Mouse (Mus musculus): ENCODE results near the gene Shisa4. TPM values are rescaled to one million over a fixed set of nuclear protein-coding genes. Genes with fewer than 3 reads are reported as not detected.
"Not testable (repeated sequence)": the region's sequence is repeated elsewhere in the genome, so short reads cannot be mapped to it uniquely, and the experiment has no call there.

The Shisa4 gene
- 100 to 1,000 TPM; 128 to 167 (median 156) TPM for total RNA-seq (2022)

DNA sequence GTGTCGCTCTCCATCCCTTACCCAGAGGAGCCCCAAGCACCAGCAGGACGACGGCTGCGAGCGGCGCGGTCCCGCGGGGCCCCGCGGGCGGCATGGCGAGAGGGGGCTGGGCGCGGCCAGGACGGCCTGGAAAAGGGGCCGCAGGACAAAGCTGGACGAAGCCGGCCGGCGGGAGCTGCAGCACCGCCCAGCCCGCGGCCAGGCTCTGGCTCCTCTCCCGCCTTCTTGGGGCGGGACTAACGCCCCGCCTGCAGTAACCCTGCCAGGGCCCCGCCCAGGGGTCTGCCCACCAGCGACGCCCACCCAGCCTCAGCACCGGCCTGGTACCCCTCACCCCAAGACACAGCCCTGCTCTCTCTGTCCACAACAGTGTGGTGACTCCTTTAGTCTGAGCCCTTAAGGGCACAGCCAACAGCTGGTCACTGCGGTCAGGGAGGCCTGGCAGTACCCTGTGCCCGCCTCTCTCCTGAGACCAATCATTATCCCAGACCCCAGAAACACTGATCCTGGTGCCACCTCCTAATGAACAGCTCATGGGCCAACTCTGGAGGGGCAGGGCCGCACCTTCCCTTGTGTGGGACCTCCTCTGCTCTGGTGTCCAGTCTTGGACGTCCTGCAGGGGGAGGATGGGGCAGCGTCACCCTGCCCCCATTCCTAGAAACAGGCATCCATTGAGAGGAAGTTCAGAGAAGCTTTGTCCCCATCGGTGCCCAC is at the start of gene Shisa4:
Shisa4 (minus strand) TSS at position 370 of the 714 bp plus-strand sequence.
- DNase-seq (ENCODE audit: low spot score in 2 of 2), result peak; percentile 62 to 66

- no peak for DNase-seq (ENCODE audit: low spot score in 2 of 2)
Measured at GRCm38 (mm10) chr1:135422772-135423171, 47.7 kb upstream of the Shisa4 start.

DNA sequence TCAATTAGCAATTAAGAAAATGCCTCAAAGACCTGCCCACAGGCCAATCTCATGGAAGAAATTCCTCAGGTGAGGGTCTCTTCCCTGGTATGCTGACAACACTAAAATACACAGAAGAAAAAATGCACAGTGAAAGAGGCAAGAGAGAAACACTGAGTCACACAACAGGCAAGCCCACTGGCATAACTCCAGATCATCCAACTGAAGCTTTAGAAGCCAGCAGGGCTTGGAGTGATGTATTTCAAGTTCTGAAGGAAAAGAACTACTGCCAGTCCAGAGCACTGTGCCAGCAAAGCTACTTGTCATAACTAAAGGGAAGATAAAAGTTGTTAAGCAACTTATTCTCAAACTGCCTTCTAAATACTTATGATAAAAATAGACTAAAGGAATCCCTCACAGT is 39.0 kb upstream of the Shisa4 start:
- no peak for DNase-seq (ENCODE audit: low spot score in 2 of 2)

DNA sequence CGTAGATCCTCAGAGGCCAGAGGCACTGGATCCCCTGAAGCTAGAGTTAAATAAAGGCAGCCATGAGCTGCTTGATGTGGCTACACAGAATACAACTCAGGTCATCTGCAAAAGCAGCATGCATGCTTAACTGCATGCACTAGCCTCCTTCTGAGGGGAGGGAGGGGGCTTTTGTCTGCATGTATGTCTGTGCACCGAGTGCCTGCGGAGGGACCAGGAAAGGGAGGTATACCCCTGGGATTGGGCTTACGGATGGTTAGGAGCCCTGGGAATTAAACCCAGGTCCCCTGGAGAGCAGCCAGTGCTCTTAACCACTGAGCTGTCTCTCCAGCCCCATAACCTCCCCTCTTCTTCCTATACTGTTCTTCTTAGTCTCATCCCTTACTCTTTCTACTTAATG is 37.1 kb upstream of the Shisa4 start:
- no peak for DNase-seq (ENCODE audit: low spot score in 2 of 2)

DNA sequence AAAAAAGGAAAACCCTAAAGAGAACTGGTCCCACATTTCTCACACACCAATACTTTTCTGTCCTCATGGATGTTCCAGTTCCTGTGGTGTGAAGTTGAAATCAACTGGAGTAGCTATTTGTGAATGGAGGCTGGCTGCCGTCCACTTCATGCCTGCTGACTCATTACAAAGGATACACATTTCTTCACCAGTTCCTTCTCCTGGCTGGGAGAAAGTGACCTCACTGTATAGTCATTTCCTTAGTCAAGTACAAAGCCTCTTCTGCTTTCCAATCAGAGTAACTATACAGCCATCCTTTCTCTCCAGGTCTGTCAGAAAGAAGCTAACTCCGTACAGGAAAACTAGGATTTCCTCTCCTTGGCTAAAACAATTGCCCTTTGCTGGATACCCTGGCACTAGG is 35.9 kb upstream of the Shisa4 start:
- peak; percentile 59 to 73 for DNase-seq (ENCODE audit: low spot score in 2 of 2)

DNA sequence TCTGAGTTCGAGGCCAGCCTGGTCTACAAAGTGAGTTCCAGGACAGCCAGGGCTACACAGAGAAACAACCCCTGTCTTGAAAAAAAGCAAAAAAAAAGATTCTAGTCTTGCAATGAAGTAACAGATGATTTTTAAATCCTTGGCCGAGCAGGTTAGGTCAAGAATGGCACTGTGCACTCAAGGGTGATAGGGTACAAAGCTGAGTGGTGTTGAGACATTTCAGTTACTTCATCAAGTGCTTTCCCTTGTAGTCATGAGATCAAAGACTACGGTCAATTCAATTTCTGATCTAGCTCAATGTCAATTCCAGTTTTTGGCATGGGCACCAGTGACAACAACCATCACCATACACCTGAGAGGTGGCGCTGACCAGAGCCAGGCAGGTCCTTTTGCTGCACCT is 33.9 kb upstream of the Shisa4 start:
- no peak for DNase-seq (ENCODE audit: low spot score in 2 of 2)

GRCm38 (mm10) chr1:135405356-135405755 is 30.3 kb upstream of the Shisa4 start:
- DNase-seq (ENCODE audit: low spot score in 2 of 2), result no peak

DNA sequence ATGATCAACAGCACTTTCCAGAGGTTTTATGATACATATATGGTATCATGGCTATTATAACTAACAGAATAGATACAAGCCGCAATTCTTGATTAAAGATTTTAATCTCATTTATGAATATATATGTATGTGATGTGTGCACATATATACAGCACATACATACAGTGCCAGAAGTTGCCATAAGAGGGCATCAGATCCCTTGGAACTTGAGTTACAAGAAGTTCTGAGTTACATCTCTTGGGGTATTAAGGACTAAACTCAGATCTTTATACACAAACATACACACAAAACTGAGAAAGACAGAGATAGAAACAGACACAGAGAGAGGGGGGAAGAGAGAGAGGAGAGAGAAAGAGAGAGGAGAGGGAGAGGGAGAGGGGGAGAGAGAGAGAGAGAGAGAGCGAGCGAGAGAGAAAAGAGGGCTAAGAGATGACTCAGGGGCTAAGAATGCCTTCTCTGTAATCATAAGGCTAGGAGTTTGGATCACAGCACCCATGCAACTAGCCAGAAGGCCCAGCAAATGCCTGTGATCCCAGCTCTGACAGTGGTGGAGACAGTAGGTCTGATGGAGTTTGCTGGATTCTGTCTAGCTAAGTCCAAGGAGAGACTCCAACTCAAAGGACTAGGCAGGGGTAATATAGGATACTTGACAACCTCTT is 26.5 kb upstream of the Shisa4 start:
- DNase-seq (ENCODE audit: low spot score in 2 of 2), result no peak

GRCm38 (mm10) chr1:135399466-135399865 is 24.4 kb upstream of the Shisa4 start:
- no peak for DNase-seq (ENCODE audit: low spot score in 2 of 2)

DNA sequence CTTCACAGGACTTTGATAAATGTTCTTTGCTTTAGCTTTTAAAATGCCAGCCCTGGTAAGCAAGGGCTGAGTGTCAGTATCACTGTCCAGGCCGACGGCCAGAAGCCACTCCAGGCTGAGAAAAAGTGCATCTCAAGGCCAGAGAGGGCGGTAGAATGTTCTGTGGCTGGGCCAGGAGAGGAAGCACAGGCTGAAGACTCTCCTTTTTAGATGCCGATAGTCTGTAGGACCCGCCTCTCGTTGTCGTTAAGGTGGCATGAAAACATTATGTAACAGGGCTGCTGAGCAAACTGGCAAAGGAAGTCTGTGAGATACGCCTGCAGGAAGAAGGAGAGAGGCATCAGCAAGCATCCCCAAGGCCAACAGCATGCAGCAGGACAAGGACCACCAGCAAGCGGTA is 10.1 kb upstream of the Shisa4 start:
- no peak for DNase-seq (ENCODE audit: low spot score in 2 of 2)

DNA sequence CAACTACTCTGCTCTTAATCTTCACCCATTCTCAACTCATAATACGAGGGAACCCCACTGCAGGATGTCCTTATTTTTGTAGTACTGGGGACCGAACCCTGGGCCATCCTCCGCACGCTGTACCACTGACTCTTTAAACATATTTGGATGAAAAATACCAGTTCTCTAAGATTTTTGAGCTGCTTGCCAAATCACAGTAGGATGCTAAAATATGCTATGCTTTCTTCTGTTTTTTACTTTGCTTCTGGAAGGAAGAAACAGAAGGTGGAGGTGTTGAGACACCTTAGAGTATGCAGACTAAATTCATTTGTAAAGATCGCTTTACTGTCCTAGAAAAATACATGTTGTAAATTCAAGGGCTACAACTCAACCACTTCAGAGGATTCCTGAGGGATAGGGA is 9.1 kb upstream of the Shisa4 start:
- DNase-seq (ENCODE audit: low spot score in 2 of 2), result no peak

DNA sequence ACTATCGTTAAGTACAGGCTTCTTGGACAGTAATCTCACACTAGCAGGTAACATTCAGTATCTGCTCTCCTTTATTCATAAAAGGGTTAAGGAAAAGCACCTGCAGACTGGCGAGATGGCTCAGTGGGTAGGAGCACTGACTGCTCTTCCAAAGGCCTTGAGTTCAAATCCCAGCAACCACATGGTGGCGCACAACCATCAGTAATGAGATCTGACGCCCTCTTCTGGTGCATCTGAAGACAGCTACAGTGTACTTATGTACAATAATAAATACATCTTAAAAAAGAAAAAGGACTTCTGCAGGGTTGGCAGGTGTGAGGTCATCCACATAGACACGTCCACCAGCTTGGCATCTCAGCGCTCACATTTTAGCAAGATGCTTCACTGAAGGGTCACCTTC is 6.5 kb upstream of the Shisa4 start:
- DNase-seq (ENCODE audit: low spot score in 2 of 2), result not testable (repeated sequence)

DNA sequence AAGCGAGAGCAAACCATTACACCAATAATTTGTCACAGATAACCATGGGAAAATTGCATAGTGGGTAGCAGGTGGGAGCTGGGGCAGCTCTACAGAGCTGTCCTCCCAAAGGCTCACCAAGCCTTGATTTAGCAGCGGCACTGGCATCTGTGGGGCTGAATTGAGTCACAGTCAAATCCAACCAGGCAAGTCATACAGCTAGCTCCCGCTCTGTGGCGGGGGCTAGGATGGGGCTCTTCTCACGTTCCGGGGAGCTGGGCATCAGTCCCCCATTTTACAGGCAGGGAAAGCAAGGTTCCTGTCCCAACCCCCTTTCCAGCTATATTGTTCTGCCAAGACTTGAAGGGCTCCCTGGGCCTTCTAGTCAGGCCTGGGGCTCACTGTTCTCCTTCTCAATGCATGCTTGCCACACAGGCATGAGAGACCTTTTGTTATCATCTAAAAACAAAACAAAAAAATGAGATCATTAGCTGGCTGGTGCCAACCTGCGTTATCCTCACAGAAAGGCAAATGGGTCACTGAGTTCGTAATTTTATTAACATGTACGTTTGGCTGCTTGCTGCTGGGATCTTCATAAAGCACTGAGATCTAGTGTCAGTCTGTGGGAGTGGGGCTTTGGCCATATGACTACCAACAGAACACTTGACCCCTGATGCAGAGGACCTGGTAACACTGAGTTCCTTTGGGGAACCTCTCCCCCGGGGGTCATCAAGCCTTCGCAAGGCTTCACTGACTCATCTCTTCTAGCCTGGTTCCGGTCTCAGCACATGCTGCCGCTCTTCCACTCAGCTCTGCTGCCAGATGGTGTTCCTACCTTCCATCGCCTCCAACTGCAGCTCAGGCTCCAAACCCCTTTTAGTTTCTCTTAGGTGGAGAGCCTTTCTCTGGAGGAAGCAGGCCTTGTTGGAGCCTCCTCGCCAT is 5.3 kb upstream of the Shisa4 start:
- DNase-seq (ENCODE audit: low spot score in 2 of 2), result no peak

GRCm38 (mm10) chr1:135379048-135379447 is 4.0 kb upstream of the Shisa4 start:
- DNase-seq (ENCODE audit: low spot score in 2 of 2), result no peak

DNA sequence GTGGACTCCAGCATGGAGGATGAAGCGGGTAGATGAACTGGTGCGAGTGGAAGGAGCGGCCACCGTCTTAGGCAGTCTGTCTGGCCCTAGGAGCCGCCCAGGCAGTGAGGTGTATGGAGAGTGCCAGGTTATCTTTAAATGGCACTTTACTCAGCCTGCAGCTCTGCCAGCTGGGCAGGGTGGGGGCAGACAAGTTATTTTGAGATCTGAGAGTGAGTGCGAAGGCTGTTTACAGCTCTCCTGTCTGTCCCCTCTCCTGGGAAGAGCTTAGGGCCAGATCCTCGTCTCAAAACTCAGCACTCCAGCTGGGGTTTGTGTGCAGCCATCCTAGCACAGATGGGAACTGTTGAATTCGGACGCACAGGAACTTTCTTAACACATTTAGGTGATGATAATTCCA is 3.5 kb upstream of the Shisa4 start:
- peak; percentile 65 to 84 for DNase-seq (ENCODE audit: low spot score in 2 of 2)

DNA sequence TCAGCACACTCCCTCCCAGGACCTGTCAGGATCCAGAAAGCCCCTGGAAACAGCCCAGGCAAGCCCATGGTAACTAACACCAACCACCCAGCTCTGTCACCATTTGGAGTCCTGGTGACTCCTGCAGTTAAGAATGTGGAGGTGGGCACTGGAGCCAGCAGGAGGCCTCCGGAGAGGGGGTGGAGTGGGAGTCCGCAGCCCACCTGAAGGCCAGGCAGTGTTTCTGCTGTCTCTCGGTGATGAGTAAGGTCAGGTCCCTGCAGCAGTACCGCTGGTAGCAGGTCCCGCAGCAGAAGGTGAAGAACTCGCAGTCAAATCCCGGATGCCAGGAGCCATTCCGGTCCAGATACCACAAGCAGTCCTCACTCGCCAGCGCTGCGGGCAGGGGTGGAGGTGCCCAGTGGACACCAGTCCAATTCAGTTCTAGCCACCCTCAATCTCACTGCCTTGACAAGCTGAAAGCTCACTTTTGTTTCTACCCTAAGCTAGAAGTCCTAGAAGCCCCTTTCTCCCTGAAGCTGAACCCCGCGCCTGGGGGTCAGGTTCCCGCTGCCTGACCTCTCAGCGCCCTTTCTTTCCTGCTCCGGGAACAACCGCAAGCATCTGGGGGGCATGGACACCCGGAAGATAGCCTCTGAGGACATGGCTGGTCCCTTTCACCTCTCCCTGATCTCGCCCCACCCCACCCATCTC is 716 bp downstream of the Shisa4 start:
- DNase-seq (ENCODE audit: low spot score in 2 of 2), result peak; percentile 38 to 46

DNA sequence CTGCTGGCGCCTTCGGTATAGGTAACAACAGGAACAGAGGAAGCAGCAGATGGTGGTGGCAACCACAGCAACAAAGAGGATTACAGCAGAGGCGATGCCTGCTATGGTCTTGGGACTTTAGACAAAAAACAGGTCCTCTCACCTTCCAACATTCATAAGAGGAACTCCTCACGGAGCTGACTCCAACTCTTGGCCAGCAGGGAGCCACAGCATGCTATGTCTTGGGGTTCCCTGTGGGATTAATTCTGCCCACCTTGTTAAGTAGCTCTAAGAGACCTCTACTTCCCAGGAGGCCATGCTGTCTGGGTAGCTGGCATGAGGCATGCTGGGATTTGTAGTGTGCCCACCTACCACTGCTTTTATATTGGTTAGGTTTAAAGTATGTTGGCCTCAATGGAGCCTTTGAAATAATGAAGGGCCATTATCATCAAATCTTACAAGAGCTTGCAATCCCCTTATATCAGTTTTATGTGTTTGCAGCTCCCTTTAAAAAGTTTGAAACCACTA is 1.8 kb downstream of the Shisa4 start:
- no peak for DNase-seq (ENCODE audit: low spot score in 2 of 2)

GRCm38 (mm10) chr1:135369415-135369814 is 5.6 kb downstream of the Shisa4 start:
- no peak for DNase-seq (ENCODE audit: low spot score in 2 of 2)

GRCm38 (mm10) chr1:135368982-135369381 is 6.1 kb downstream of the Shisa4 start:
- peak; percentile 52 to 53 for DNase-seq (ENCODE audit: low spot score in 2 of 2)

DNA sequence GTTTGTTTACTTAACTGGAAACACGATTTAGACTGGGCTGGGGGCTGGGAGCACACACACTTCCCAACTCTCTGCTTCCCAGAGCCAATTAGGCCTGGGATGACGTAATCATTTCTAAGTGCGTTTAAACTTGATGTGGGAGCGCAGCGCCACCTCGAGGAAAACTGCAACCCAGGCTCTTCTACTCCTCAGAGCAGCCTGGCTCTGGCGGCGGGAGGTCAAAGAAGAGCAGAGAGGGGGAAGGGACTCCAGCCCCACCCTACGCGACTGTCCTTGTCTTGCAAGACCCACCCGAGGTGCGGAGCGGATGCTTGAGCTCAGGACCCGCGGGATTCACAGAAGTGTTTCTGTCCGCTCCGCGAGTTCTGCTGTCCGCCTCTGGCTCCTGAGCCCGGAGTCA is 6.8 kb downstream of the Shisa4 start:
- peak; percentile 77 to 82 for DNase-seq (ENCODE audit: low spot score in 2 of 2)

- no peak for DNase-seq (ENCODE audit: low spot score in 2 of 2)
Measured at GRCm38 (mm10) chr1:135367595-135367994, 7.4 kb downstream of the Shisa4 start.
